Mouse (Mus musculus) liver, embryonic 14.5 days (tissue): ENCODE measurements at regions not wholly inside any gene's neighbourhood (a gene's known extent, or its start where the extent isn't known, plus 50 kb on each side); places are given as distances from the start of the nearest gene placed in this dataset.

Experiments used
- CTCF ChIP-seq: IDR thresholded peaks from 2 replicates; pipeline ENCODE4 v1.5.1; 2016; ENCODE audit warnings: antibody characterized with exemption, low read depth, control low read depth
- EP300 ChIP-seq: IDR thresholded peaks from 2 replicates; pipeline ENCODE4 v1.6.1; 2016; ENCODE audit warnings: antibody characterized with exemption, low read depth

GRCm38 (mm10) chr3:148630865-148631264 lies 359.5 kb downstream of the Adgrl2 start:
- TF ChIP-seq CTCF (no peak), EP300 (no peak)
